Mouse (Mus musculus): ENCODE data around the gene Wdr70.

GRCm38 (mm10) chr15:8108360-8108965 lies 9.5 kb upstream of the Wdr70 start:
- no peak for TF ChIP-seq GATA1 (IDR thresholded peaks at IDR 0.05; ENCODE audit: borderline replicate concordance, low read length)
- TF ChIP-seq FLI1 (IDR thresholded peaks at IDR 0.05; ENCODE audit: low read length): no peak
